Mouse (Mus musculus) gastrocnemius, adult 18-20 months (tissue): ENCODE measurements around the gene Nr5a2. TPM values are rescaled to one million over a fixed set of nuclear protein-coding genes. Genes with fewer than 3 reads are reported as not detected.
"Not testable (repeated sequence)": the region's sequence is repeated elsewhere in the genome, so short reads cannot be mapped to it uniquely, and the experiment has no call there.

ENCODE experiments used
- DNase-seq: peaks from one replicate; pipeline ENCODE4 v3.0.0; 2021; ENCODE audit warnings: low spot score
- total RNA-seq, 2 experiments: library from RNA; stranded (reverse); gene quantifications; 2 replicates each; pipeline ENCODE4 v1.2.3; 2021

The Nr5a2 gene
- total RNA-seq, 2 experiments from 2014 or later: 0.16 to 0.21 TPM

- no peak for DNase-seq
These were observed 114.2 kb downstream of the Nr5a2 start for GRCm38 (mm10) chr1:136846081-136846480.

- no peak for DNase-seq
These were observed 114.9 kb downstream of the Nr5a2 start for GRCm38 (mm10) chr1:136845341-136845740.

- DNase-seq: no peak
These were observed 119.7 kb downstream of the Nr5a2 start for GRCm38 (mm10) chr1:136840512-136840911.

- DNase-seq: no peak
These were observed 121.0 kb downstream of the Nr5a2 start for GRCm38 (mm10) chr1:136839202-136839601.

GRCm38 (mm10) chr1:136832305-136833152, 127.7 kb downstream of the Nr5a2 start:
- no peak for DNase-seq

GRCm38 (mm10) chr1:136830992-136831391, 129.3 kb downstream of the Nr5a2 start:
- no peak for DNase-seq

GRCm38 (mm10) chr1:136829931-136830330, 130.3 kb downstream of the Nr5a2 start:
- DNase-seq: no peak

GRCm38 (mm10) chr1:136823897-136824296, 136.4 kb downstream of the Nr5a2 start:
- DNase-seq: no peak

- no peak for DNase-seq
These were observed 159.6 kb downstream of the Nr5a2 start for GRCm38 (mm10) chr1:136800625-136801024.

GRCm38 (mm10) chr1:136796361-136797090, 163.7 kb downstream of the Nr5a2 start:
- DNase-seq: no peak

GRCm38 (mm10) chr1:136792957-136793883, 167.0 kb downstream of the Nr5a2 start:
- not testable (repeated sequence) for DNase-seq
